Mouse (Mus musculus): ENCODE measurements around the gene Arl6ip4. TPM values are rescaled to one million over a fixed set of nuclear protein-coding genes. Genes with fewer than 3 reads are reported as not detected.

Arl6ip4 gene
- total RNA-seq (2021), result 10 to 100 TPM; 42.8 to 47.6 TPM
- long read RNA-seq, experiment 1, transcript Arl6ip4-201 (5 exons, 1,192 nt), result major isoform, 49 of 65 reads
- long read RNA-seq, experiment 1, partial matches to known transcripts, result 11 of 65 reads
- long read RNA-seq, experiment 1, other reads (novel, unspliced or antisense), result 2 of 65 reads
- long read RNA-seq, experiment 2, transcript Arl6ip4-201 (5 exons, 1,192 nt), result major isoform, 71 of 85 reads
- long read RNA-seq, experiment 2, partial matches to known transcripts, result 8 of 85 reads
- long read RNA-seq, experiment 2, other reads (novel, unspliced or antisense), result 2 of 85 reads

GRCm38 (mm10) chr5:124115990-124116845, at the start of gene Arl6ip4:
Gene Arl6ip4, plus strand, starts transcription at chr5:124116089.
- peak; percentile 67 to 74 for DNase-seq

GRCm38 (mm10) chr5:124069657-124070056, 46.2 kb upstream of the Arl6ip4 start:
- no peak for DNase-seq
- intact Hi-C loops (cut with DNase I), result loop anchor here (2.0 kb wide), 1 partner anchor 13 kb away; no protein-coding TSS in a partner anchor

More at GRCm38 (mm10) chr5:124115990-124116845, at the start of gene Arl6ip4:
- intact Hi-C loops (cut with DNase I), result no loop called here

GRCm38 (mm10) chr5:124073682-124074081, 42.2 kb upstream of the Arl6ip4 start:
- intact Hi-C loops (cut with DNase I), result loop anchor here (2.0 kb wide), 1 partner anchor 23 kb away; no protein-coding TSS in a partner anchor
- no peak for DNase-seq

GRCm38 (mm10) chr5:124074845-124075307, 41.0 kb upstream of the Arl6ip4 start:
- DNase-seq, result no peak
- intact Hi-C loops (cut with DNase I), result loop anchor here (5.0 kb wide), 1 partner anchor 33 kb away; no protein-coding TSS in a partner anchor

GRCm38 (mm10) chr5:124075716-124076115, 40.2 kb upstream of the Arl6ip4 start:
- DNase-seq, result no peak
- intact Hi-C loops (cut with DNase I), result loop anchor here (5.0 kb wide), 1 partner anchor 33 kb away; no protein-coding TSS in a partner anchor

GRCm38 (mm10) chr5:124076559-124076958, 39.3 kb upstream of the Arl6ip4 start:
- DNase-seq, result no peak
- intact Hi-C loops (cut with DNase I), result loop anchor here (5.0 kb wide), 1 partner anchor 34 kb away; no protein-coding TSS in a partner anchor

GRCm38 (mm10) chr5:124077241-124077640, 38.6 kb upstream of the Arl6ip4 start:
- DNase-seq, result no peak
- intact Hi-C loops (cut with DNase I), result loop anchor here (5.0 kb wide), 1 partner anchor 35 kb away; no protein-coding TSS in a partner anchor

GRCm38 (mm10) chr5:124077856-124078460, 37.9 kb upstream of the Arl6ip4 start:
- intact Hi-C loops (cut with DNase I), result loop anchor here (5.0 kb wide), 1 partner anchor 36 kb away; no protein-coding TSS in a partner anchor
- DNase-seq, result no peak

- intact Hi-C loops (cut with DNase I), result loop anchor here (5.0 kb wide), 1 partner anchor 37 kb away; no protein-coding TSS in a partner anchor
- no peak for DNase-seq
These were observed 37.0 kb upstream of the Arl6ip4 start for GRCm38 (mm10) chr5:124078794-124079416.

GRCm38 (mm10) chr5:124079880-124080279, 36.0 kb upstream of the Arl6ip4 start:
- intact Hi-C loops (cut with DNase I), result loop anchor here (5.0 kb wide), 1 partner anchor 38 kb away; no protein-coding TSS in a partner anchor
- no peak for DNase-seq

- intact Hi-C loops (cut with DNase I), result no loop called here
- no peak for DNase-seq
These were observed 33.4 kb upstream of the Arl6ip4 start for GRCm38 (mm10) chr5:124082447-124082846.

- intact Hi-C loops (cut with DNase I), result no loop called here
- DNase-seq, result no peak
These were observed 32.8 kb upstream of the Arl6ip4 start for GRCm38 (mm10) chr5:124082941-124083688.

GRCm38 (mm10) chr5:124083850-124084587, 31.9 kb upstream of the Arl6ip4 start:
- intact Hi-C loops (cut with DNase I), result loop anchor here (1.0 to 2.0 kb wide), 2 partner anchors 84 to 135 kb away; no protein-coding TSS in a partner anchor
- no peak for DNase-seq

GRCm38 (mm10) chr5:124084588-124085173, 31.2 kb upstream of the Arl6ip4 start:
- peak; percentile 79 to 83 for DNase-seq
- intact Hi-C loops (cut with DNase I), result loop anchor here (1.0 to 2.0 kb wide), 2 partner anchors 84 to 136 kb away; no protein-coding TSS in a partner anchor

GRCm38 (mm10) chr5:124085513-124085912, 30.4 kb upstream of the Arl6ip4 start:
- DNase-seq, result no peak

GRCm38 (mm10) chr5:124086876-124087275, 29.0 kb upstream of the Arl6ip4 start:
- intact Hi-C loops (cut with DNase I), result no loop called here
- no peak for DNase-seq

More at GRCm38 (mm10) chr5:124085513-124085912, 30.4 kb upstream of the Arl6ip4 start:
- intact Hi-C loops (cut with DNase I), result loop anchor here (2.0 kb wide), 1 partner anchor 137 kb away; no protein-coding TSS in a partner anchor

- peak in 1 of 2 experiments; percentile 37 for DNase-seq
- intact Hi-C loops (cut with DNase I), result no loop called here
These were observed 26.0 kb upstream of the Arl6ip4 start for GRCm38 (mm10) chr5:124089868-124090267.

- intact Hi-C loops (cut with DNase I), result no loop called here
- no peak for DNase-seq
These were observed 23.9 kb upstream of the Arl6ip4 start for GRCm38 (mm10) chr5:124091951-124092406.

Data from gastrocnemius, postnatal 36 days (tissue).